Mouse (Mus musculus): ENCODE measurements around the gene Macrod1. TPM values are rescaled to one million over a fixed set of nuclear protein-coding genes. Genes with fewer than 3 reads are reported as not detected.
A peak's percentile ranks its signal among the peaks of the same experiment; 100 is the strongest.

Gene Macrod1
- polyA plus RNA-seq, 1 experiment from 2014 or later = 5.6 TPM

GRCm38 (mm10) chr19:7224253-7224652, 167.6 kb downstream of the Macrod1 start:
- WGBS = 81% methylated on average over 3 of the region's 3 CpGs

DNA sequence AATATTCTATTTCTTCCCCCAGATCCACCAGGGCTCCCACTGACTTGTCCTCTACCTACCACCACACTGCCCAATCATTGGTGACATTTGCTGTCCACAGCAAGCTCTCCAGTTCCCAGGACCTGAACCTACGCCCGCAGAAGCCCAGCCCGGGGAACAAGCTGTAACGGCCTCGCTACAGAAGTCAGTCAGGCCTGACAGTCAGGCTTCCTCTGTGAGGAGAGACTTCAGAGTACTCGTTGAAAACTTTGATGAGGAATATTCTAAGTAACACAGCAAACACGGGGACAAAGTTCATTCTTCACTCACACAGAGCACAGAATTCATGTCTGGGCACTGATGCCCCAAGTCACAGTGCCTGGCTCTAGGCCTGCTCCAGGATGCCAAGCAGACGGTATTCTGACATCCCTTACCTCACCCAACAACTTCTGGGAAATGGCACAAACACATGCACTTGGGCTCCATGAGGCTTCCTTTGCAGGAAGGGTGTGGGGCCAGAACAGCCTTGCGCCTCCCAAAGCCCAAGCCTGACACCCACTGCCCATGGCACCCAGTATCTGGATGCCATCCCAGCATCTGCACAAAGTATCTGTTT, 168.6 kb downstream of the Macrod1 start:
- ATAC-seq (ENCODE audit: low read depth) = no peak
- no peaks in the 10 kb centered on the region for H3K4me1 ChIP-seq (ENCODE audit: control insufficient read depth, insufficient read depth, low read length)
- 87% methylated on average over 9 of the region's 9 CpGs for WGBS

More at GRCm38 (mm10) chr19:7224253-7224652, 167.6 kb downstream of the Macrod1 start:
- Histone ChIP-seq H3K9me3 (ENCODE audit: control insufficient read depth, low read length) (no peaks in the 10 kb centered on the region), H3K4me3 (ENCODE audit: low read depth, low read length) (no peak overlapping the region), H3K9ac (replicated peaks; ENCODE audit: low read depth, low read length) (no peak overlapping the region), H3K4me1 (ENCODE audit: control insufficient read depth, insufficient read depth, low read length) (no peaks in the 10 kb centered on the region), H3K27me3 (ENCODE audit: control insufficient read depth, insufficient read depth, low read length) (no peaks in the 10 kb centered on the region), H3K27ac (ENCODE audit: low read depth, low read length) (no peak overlapping the region), H3K4me2 (ENCODE audit: low read depth, low read length) (no peak overlapping the region), H3K36me3 (ENCODE audit: control insufficient read depth, insufficient read depth, low read length) (peaks cover 25% of the 10 kb centered on the region)
- no peak for ATAC-seq (ENCODE audit: low read depth)

GRCm38 (mm10) chr19:7226511-7226914, 169.9 kb downstream of the Macrod1 start:
- ATAC-seq (ENCODE audit: low read depth) = no peak
- peaks cover 39% of the 10 kb centered on the region for H3K36me3 ChIP-seq (ENCODE audit: control insufficient read depth, insufficient read depth, low read length)
- WGBS = 80% methylated on average over 6 of the region's 6 CpGs

More for the DNA sequence above, 168.6 kb downstream of the Macrod1 start:
- Histone ChIP-seq H3K27ac (ENCODE audit: low read depth, low read length) (no peak overlapping the region), H3K27me3 (ENCODE audit: control insufficient read depth, insufficient read depth, low read length) (no peaks in the 10 kb centered on the region), H3K9me3 (ENCODE audit: control insufficient read depth, low read length) (no peaks in the 10 kb centered on the region), H3K36me3 (ENCODE audit: control insufficient read depth, insufficient read depth, low read length) (peaks cover 34% of the 10 kb centered on the region), H3K4me3 (ENCODE audit: low read depth, low read length) (no peak overlapping the region), H3K4me2 (ENCODE audit: low read depth, low read length) (no peak overlapping the region), H3K9ac (replicated peaks; ENCODE audit: low read depth, low read length) (no peak overlapping the region)

DNA sequence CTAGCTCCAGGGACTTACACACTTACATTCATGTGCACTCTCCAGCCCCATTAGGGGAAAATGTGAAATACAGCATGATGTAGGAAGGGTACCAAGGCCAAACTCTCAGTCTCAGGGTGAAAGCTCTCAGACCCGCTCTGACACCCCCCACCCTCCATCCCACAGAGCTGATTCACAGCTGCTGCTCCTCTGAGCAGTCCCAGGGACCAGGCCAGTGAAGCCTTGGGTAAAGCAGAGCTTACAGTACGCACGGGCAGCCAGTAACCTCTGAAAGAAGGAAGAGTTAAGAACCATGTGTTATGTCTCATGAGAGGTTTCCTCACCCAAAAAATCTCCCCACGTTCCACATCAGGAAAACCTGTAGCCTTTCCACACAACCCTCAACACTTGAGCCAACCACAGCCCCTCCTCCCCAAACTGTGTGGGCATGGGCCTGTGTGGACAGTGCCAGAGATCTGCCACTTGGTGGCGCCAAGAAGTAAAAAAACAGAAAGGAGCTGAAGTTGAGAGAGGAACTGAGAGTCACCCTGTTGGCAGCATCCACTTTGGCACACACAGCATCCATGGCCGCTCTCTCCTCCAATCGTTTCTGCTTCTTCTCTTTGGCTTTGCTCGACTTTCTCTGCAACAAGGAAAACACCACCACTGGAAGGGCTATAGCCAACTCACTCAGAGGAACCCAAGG, 178.1 kb downstream of the Macrod1 start:
- Histone ChIP-seq H3K27me3 (ENCODE audit: control insufficient read depth, insufficient read depth, low read length) (no peaks in the 10 kb centered on the region), H3K4me2 (ENCODE audit: low read depth, low read length) (no peak overlapping the region), H3K4me3 (ENCODE audit: low read depth, low read length) (no peak overlapping the region), H3K9ac (replicated peaks; ENCODE audit: low read depth, low read length) (no peak overlapping the region), H3K36me3 (ENCODE audit: control insufficient read depth, insufficient read depth, low read length) (peaks cover 10% of the 10 kb centered on the region), H3K4me1 (ENCODE audit: control insufficient read depth, insufficient read depth, low read length) (peaks cover under 1% of the 10 kb centered on the region), H3K27ac (ENCODE audit: low read depth, low read length) (no peak overlapping the region), H3K9me3 (ENCODE audit: control insufficient read depth, low read length) (no peaks in the 10 kb centered on the region)
- WGBS = 57% methylated on average over 8 of the region's 8 CpGs
- peak; percentile 89 for ATAC-seq (ENCODE audit: low read depth)

More at GRCm38 (mm10) chr19:7226511-7226914, 169.9 kb downstream of the Macrod1 start:
- Histone ChIP-seq H3K9me3 (ENCODE audit: control insufficient read depth, low read length) (no peaks in the 10 kb centered on the region), H3K27ac (ENCODE audit: low read depth, low read length) (no peak overlapping the region), H3K27me3 (ENCODE audit: control insufficient read depth, insufficient read depth, low read length) (no peaks in the 10 kb centered on the region), H3K4me2 (ENCODE audit: low read depth, low read length) (no peak overlapping the region), H3K9ac (replicated peaks; ENCODE audit: low read depth, low read length) (no peak overlapping the region), H3K4me3 (ENCODE audit: low read depth, low read length) (no peak overlapping the region), H3K4me1 (ENCODE audit: control insufficient read depth, insufficient read depth, low read length) (no peaks in the 10 kb centered on the region)

DNA sequence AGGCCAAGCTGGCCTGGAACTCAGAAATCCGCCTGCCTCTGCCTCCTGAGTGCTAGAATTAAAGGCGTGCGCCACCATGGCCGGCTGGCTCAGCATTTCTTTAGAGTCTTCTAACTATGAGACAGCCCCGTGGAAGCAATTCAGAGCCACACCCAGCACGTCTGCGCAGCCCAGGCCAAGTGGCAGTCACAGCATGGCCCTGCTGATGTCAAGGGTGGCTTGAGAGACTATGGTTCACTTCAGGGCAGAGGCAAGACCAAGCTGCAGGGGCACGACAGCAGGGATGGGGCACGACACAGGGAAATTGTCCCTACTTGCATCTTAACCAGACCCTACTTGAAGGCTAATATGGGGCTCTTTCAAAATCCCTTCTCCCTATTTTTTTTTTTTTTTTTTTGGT, 178.9 kb downstream of the Macrod1 start:
- Histone ChIP-seq H3K27ac (ENCODE audit: low read depth, low read length) (no peak overlapping the region), H3K36me3 (ENCODE audit: control insufficient read depth, insufficient read depth, low read length) (peaks cover 2% of the 10 kb centered on the region; the same call in 1 of the 2 replicates), H3K4me2 (ENCODE audit: low read depth, low read length) (no peak overlapping the region), H3K27me3 (ENCODE audit: control insufficient read depth, insufficient read depth, low read length) (no peaks in the 10 kb centered on the region), H3K4me3 (ENCODE audit: low read depth, low read length) (no peak overlapping the region), H3K9me3 (ENCODE audit: control insufficient read depth, low read length) (no peaks in the 10 kb centered on the region), H3K4me1 (ENCODE audit: control insufficient read depth, insufficient read depth, low read length) (peaks cover 8% of the 10 kb centered on the region), H3K9ac (replicated peaks; ENCODE audit: low read depth, low read length) (no peak overlapping the region)
- no peak for ATAC-seq (ENCODE audit: low read depth)
- 90% methylated on average over 9 of the region's 9 CpGs for WGBS

DNA sequence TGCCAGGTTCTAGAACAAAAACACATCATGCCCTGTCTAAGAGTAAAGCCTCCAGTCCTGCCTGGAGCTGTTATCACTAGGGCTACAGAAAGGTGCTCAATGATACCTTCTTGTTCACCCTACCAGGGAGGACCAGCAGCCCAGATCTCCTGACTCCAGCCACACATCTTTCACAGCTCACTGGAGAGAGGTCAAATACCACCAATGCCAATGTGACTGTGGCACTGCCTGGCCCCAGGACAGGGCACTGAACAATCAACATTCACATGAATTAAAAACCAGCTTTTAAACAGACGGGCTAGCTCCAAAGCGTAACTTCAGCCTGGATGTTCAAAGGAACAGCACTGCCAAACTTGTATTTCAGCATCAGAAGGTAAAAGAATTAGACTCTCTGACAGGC, 179.4 kb downstream of the Macrod1 start:
- H3K9ac ChIP-seq (replicated peaks; ENCODE audit: low read depth, low read length) = 0 out of 2 replicates have a peak overlapping the region, but pooled peaks have one; percentile 7
- no peak overlapping the region for H3K4me3 ChIP-seq (ENCODE audit: low read depth, low read length)
- ATAC-seq (ENCODE audit: low read depth) = no peak
- no peaks in the 10 kb centered on the region for H3K9me3 ChIP-seq (ENCODE audit: control insufficient read depth, low read length)
- no peaks in the 10 kb centered on the region for H3K27me3 ChIP-seq (ENCODE audit: control insufficient read depth, insufficient read depth, low read length)
- no peak overlapping the region for H3K27ac ChIP-seq (ENCODE audit: low read depth, low read length)
- no peaks in the 10 kb centered on the region for H3K36me3 ChIP-seq (ENCODE audit: control insufficient read depth, insufficient read depth, low read length)
- H3K4me2 ChIP-seq (ENCODE audit: low read depth, low read length) = no peak overlapping the region
- WGBS = 89% methylated on average over 2 of the region's 2 CpGs
- H3K4me1 ChIP-seq (ENCODE audit: control insufficient read depth, insufficient read depth, low read length) = peaks cover 8% of the 10 kb centered on the region

DNA sequence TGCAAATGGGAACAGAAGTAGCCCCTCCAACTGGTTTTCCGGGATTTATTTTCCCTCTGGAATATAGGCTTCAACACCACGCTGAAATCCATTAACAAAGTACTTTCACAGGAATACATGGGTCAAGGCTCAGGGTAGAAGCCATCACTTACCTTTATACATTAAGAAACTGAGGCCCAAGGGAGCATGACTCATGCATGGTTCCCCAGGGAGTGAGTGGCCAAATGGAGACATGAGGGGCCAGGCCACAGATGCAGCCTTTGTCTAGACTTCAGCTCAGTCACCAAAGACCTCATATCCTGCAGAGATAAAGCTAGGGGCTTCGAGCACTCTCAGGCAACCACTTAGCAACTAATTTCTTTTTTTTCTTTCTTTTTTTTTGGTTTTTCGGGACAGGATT, 180.1 kb downstream of the Macrod1 start:
- Histone ChIP-seq H3K27me3 (ENCODE audit: control insufficient read depth, insufficient read depth, low read length) (no peaks in the 10 kb centered on the region), H3K4me1 (ENCODE audit: control insufficient read depth, insufficient read depth, low read length) (peaks cover 8% of the 10 kb centered on the region), H3K9ac (replicated peaks; ENCODE audit: low read depth, low read length) (no peak overlapping the region), H3K4me3 (ENCODE audit: low read depth, low read length) (no peak overlapping the region), H3K4me2 (ENCODE audit: low read depth, low read length) (no peak overlapping the region), H3K9me3 (ENCODE audit: control insufficient read depth, low read length) (no peaks in the 10 kb centered on the region), H3K27ac (ENCODE audit: low read depth, low read length) (no peak overlapping the region), H3K36me3 (ENCODE audit: control insufficient read depth, insufficient read depth, low read length) (no peaks in the 10 kb centered on the region)
- 83% methylated on average over 4 of the region's 4 CpGs for WGBS
- ATAC-seq (ENCODE audit: low read depth) = no peak

DNA sequence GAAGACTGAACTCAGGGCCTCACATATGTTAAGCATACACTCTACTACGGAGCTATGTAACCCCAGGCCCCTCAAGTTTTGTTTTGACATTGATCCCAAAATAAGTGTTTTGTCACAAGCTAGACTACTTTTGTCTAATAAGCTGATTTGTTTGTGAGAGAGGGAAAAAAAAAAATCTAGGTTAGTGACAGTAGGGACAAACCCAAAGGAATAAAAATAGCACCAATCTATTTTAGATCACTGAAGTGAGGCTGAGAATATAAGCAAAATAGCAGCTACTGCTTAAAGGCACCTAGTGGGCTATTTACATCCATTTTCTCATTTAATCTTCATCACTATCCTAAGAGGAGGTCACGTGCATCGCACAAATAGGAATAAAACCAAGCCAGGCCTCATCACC, 183.0 kb downstream of the Macrod1 start:
- 90% methylated on average over 3 of the region's 3 CpGs for WGBS
- no peaks in the 10 kb centered on the region for H3K9me3 ChIP-seq (ENCODE audit: control insufficient read depth, low read length)
- H3K4me3 ChIP-seq (ENCODE audit: low read depth, low read length) = no peak overlapping the region; the same call in 1 of the 2 replicates
- no peak for ATAC-seq (ENCODE audit: low read depth)
- H3K4me1 ChIP-seq (ENCODE audit: control insufficient read depth, insufficient read depth, low read length) = peaks cover 8% of the 10 kb centered on the region
- H3K9ac ChIP-seq (replicated peaks; ENCODE audit: low read depth, low read length) = peak overlapping the region; percentile 82; the same call in 1 of the 2 replicates
- peak overlapping the region; percentile 98 for H3K4me2 ChIP-seq (ENCODE audit: low read depth, low read length)
- no peaks in the 10 kb centered on the region for H3K27me3 ChIP-seq (ENCODE audit: control insufficient read depth, insufficient read depth, low read length)
- H3K27ac ChIP-seq (ENCODE audit: low read depth, low read length) = no peak overlapping the region
- H3K36me3 ChIP-seq (ENCODE audit: control insufficient read depth, insufficient read depth, low read length) = no peaks in the 10 kb centered on the region

DNA sequence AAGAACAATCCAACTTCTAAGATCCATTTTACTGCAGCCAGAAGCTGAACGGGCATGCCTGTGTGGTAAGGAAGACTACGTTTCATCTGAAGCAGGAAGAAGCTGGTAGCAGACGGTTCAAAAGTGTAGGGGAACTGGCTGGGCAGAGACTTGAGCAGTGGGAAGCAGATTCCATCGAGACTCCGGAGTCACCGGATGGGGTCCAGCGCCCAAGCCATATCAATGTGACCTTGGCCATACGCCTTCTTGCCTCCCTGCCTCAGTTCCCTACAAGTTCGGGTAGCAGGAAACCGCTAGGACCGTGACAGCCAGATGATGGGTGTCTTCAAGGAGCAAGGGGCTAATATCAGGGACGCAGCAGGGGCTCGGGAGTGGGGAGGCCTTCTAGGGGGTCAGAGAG, 183.7 kb downstream of the Macrod1 start:
- Histone ChIP-seq H3K27ac (ENCODE audit: low read depth, low read length) (peak overlapping the region; percentile 80; the same call in 1 of the 2 replicates), H3K4me2 (ENCODE audit: low read depth, low read length) (peak overlapping the region; percentile 98), H3K27me3 (ENCODE audit: control insufficient read depth, insufficient read depth, low read length) (no peaks in the 10 kb centered on the region), H3K4me1 (ENCODE audit: control insufficient read depth, insufficient read depth, low read length) (peaks cover 8% of the 10 kb centered on the region), H3K9me3 (ENCODE audit: control insufficient read depth, low read length) (no peaks in the 10 kb centered on the region), H3K4me3 (ENCODE audit: low read depth, low read length) (peak overlapping the region; percentile 72), H3K36me3 (ENCODE audit: control insufficient read depth, insufficient read depth, low read length) (no peaks in the 10 kb centered on the region), H3K9ac (replicated peaks; ENCODE audit: low read depth, low read length) (peak overlapping the region; percentile 82)
- 3% methylated on average over 13 of the region's 13 CpGs for WGBS
- 0 out of 2 replicates have a peak, but pooled peaks have one; percentile 4 for ATAC-seq (ENCODE audit: low read depth)

Measured in neural tube, embryonic 14.5 days (tissue).